Mouse (Mus musculus): ENCODE measurements at regions not wholly inside any gene's neighbourhood (a gene's known extent, or its start where the extent isn't known, plus 50 kb on each side); places are given as distances from the start of the nearest gene placed in this dataset.

- TF ChIP-seq CTCF (IDR thresholded peaks at IDR 0.05; ENCODE audit: low read depth): no peak
- TF ChIP-seq EP300 (IDR thresholded peaks at IDR 0.05; ENCODE audit: low read depth): peak; percentile 44; the same call in 1 of the 2 replicates
These were observed 211.9 kb downstream of the Xxylt1 start for GRCm38 (mm10) chr16:30869136-30869909.

Data from liver, postnatal 0 days (tissue).